Mouse (Mus musculus) CH12F3 (cell line): ENCODE results near the gene Trir.

Experiments used
- in situ Hi-C: fragments of 300-500 bp; cut with MboI; formaldehyde crosslinking; loops from 2 replicates; pipeline ENCODE4 v1.14.3; 2020; ENCODE audit warnings: low sequenced_read_pairs

Trir gene

DNA sequence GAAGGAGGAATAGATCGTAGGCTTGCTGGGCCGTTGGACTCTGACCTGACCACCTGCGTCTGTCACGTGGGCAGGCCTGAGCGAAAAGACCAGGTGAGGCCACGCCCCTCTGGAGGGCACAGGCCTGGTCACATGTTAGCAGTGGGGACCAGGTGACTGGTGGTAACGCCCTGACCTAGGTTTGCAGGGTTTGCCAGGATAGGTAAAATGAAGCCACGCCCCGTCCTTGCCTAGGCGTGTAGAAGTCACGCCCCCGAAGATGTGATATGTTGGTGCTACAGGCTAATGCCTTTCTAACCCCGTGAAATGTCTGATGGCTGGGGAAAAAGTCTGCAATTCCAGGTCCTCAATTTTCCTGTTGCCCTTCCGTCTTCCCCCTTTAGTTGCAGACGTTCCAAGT, 35.8 kb upstream of the Trir start:
- in situ Hi-C loops, result no loop called here

- in situ Hi-C loops, result no loop called here
Measured at GRCm38 (mm10) chr8:84994375-84994774, 32.2 kb upstream of the Trir start.

DNA sequence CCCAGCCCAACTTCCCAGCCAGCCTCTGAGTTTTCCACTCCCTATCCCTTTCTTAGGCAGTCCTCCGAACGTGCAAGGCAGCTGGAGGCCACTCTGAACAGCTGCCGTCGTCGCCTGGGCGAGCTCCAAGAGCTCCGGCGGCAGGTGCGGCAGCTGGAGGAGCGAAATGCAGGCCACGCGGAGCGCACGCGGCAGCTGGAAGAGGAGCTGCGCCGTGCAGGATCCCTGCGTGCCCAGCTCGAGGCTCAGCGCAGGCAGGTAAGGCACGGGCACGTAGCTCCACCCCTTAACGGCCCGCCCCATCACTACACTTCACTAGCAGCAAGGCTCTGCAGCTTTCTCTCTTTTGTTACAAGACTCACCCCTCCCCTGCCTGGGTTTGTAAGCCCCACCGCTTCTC, 30.9 kb upstream of the Trir start:
- in situ Hi-C loops, result no loop called here

DNA sequence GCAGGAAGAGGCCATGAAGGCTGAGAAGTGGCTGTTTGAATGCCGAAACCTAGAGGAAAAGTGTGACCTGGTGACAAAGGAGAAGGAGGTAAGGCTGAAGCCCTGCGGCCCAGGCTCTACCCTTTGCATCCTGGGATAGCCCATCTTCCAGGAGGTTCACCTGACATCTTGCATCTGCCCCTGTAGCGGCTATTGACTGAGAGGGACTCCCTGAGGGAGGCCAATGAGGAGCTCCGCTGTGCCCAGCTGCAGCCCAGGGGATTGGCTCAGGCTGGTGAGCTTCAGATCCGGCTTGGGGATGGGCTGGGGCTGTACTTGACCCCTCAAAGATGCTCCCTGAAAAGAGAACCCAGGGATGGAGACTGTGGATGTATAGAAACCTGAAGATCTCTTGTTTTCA, 29.6 kb upstream of the Trir start:
- in situ Hi-C loops, result no loop called here

- in situ Hi-C loops, result no loop called here
Measured at GRCm38 (mm10) chr8:84997649-84998295, 28.9 kb upstream of the Trir start.

GRCm38 (mm10) chr8:85007686-85008085, 18.9 kb upstream of the Trir start:
- in situ Hi-C loops, result no loop called here

DNA sequence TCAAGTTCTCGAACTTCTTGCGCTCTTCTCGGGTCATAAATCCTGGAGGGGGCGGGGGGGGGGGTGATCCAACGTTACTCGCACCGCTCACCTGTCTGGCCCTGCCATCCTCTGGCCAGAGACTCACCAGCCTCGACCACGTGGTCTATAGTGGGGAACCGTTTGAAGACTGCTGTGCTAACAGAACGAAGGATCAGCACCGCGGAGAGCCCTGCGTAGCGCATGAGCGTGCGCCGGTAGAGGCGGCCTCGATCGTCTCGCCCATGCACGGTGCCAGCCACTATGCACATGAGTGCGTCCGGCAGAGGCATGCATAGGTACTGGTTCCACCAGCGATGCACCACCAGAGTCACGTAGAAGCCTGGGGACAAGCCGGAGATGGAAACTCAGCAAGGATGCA, 15.4 kb upstream of the Trir start:
- in situ Hi-C loops, result no loop called here

DNA sequence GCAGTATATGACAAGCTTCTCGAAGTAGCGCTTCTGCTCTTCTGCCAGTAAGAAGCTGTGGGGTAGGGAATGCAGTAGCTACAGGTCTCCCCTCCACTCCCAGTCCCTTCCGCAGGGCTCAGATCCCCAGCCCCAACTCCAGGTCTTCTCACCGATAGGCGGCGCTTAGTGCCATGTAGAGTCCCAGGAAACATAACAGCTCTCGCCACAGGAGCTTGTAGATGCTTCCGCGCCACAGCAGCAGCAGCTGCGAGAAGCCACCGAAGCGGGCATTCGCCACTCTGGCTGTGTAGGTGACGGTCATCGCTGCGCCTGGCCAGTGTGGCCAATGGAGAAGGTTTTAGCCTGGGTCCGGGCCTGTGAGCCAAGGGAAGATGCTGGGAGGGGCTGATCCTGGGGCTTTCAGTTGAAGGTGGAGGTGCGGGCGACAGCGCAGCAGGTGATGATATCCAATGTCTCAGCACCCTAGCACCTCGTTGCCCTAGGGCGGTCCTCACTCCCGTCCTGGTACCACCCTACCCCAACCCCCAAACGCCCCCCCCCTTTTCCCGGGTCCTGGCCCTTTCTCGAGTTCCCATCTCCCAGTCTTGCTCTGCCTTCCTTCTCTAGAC, 13.3 kb upstream of the Trir start:
- in situ Hi-C loops, result no loop called here

- in situ Hi-C loops, result no loop called here
Measured at GRCm38 (mm10) chr8:85014431-85014830, 12.2 kb upstream of the Trir start, which contains the start of gene Best2. Best2 (minus strand) TSS chr8:85014531.

DNA sequence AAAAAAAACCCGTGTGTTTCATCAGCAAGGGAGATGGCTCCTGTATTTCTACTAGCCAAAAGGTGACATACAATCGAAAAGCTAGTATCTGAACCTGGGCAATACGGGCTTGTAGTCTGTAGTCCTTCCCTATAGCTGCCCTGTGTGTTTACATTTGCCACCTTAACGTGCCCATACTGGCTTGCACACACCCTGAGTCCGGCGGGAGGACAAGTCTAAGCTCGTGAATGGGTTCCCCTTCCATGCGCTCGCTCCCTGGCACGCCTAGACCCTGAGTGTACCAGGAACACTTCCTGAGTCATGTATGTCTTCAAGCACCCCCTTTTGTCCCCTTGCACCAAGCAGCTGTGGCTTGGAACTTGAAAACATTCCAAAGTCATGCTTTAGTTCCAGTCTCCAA, 9.9 kb upstream of the Trir start:
- in situ Hi-C loops, result no loop called here

DNA sequence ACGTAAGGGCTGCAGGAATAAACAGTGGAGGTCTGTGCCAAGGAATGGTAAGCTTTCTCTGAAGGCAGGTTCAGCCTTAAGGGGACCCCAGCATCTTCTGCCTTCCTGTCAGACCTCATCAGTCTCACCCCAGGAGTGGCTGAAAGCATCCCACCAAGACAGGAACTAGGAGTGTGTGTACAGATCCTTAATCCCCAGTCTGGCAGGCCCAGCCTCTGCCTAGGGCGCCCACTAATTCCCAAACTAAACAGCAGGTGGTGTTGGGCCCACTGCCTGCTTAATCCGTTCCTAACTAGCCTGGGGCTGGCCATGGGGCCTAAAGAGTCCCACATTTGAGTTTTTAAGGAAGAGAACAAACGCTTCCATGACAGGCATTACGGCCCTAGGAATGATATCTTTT, 9.4 kb upstream of the Trir start:
- in situ Hi-C loops, result no loop called here

GRCm38 (mm10) chr8:85021514-85022055, 5.0 kb upstream of the Trir start:
- in situ Hi-C loops, result no loop called here

GRCm38 (mm10) chr8:85023846-85024245, 2.8 kb upstream of the Trir start:
- in situ Hi-C loops, result no loop called here

GRCm38 (mm10) chr8:85025098-85025932, 1.3 kb upstream of the Trir start, which contains the start of gene Asna1:
Asna1 (minus strand) TSS chr8:85025281.
- in situ Hi-C loops, result no loop called here

DNA sequence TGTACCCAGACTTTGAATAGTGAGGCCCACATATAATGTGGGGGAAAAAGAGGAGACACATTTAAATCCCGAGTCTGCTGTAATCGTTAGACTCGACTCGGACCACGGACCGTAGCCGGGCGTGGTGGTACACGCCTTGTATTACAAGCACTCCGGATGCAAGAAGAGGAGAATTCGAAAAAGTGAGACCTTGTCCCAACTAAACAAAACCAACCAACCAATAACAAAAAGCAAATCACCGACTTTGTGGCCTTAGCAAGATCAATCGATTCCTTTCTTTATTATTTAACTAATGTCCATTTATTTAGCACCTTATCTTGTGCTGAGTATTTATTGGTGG, 863 bp downstream of the Trir start:
- in situ Hi-C loops, result no loop called here

DNA sequence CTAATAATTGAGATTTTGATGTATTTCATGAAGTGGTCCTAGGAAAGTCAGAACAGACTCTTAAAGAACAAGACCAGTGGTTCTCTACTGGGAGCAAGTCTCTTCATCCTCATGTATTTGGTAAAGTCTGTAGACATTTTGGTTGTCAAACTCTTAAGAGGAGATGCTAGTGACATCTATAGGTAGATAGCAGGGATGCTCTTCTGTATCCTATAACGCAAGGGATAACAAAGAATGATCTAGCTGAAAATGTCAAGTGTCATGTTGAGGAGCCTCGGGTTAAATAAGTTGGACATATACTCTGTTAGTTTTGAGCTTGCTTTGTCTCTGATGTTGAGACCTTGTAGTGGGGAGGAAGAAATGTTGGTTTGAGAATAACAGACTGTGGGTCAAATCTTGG, 1.3 kb downstream of the Trir start:
- in situ Hi-C loops, result no loop called here

- in situ Hi-C loops, result no loop called here
Measured at GRCm38 (mm10) chr8:85029271-85029670, 2.6 kb downstream of the Trir start.

GRCm38 (mm10) chr8:85032622-85033311, 6.1 kb downstream of the Trir start:
- in situ Hi-C loops, result no loop called here

GRCm38 (mm10) chr8:85033867-85034266, 7.2 kb downstream of the Trir start:
- in situ Hi-C loops, result no loop called here

DNA sequence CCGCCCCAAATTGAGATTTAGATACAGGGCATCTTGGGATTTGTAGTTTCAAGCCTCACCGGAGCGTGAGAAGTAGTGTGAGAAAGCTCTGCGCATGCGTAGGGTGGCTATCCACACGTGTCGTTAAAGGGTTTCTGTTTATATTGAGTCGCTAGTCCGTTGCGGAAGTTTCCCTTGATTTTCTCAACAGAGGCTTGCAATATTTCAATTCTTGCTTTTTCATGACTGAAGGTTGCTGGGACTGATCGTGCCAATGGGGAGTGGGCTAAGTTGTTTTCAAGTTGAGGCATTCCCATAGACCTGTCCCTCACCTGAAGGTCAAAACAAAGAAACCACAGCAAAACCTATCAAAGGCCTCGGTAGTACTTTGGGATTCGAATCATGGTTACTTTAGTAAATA, 8.1 kb downstream of the Trir start:
- in situ Hi-C loops, result no loop called here

GRCm38 (mm10) chr8:85035165-85035727, 8.6 kb downstream of the Trir start:
- in situ Hi-C loops, result no loop called here
